Mouse (Mus musculus) CH12.LX (cell line): ENCODE measurements around the gene Samd4b. TPM values are rescaled to one million over a fixed set of nuclear protein-coding genes. Genes with fewer than 3 reads are reported as not detected.

Experiments
- DNase-seq: peaks from one replicate; pipeline ENCODE4 v3.0.0-alpha.2; 2013; ENCODE audit errors: extremely low read depth
- H3K27ac ChIP-seq: 2 replicates; pipeline ENCODE4 v1.5.1; 2012; ENCODE audit warnings: low read depth, mild to moderate bottlenecking, control low read depth, moderate library complexity; ENCODE audit not compliant: insufficient read depth
- H3K27me3 ChIP-seq: replicated peaks from 2 replicates; pipeline ENCODE3; 2012; ENCODE audit warnings: inconsistent platforms
- H3K36me3 ChIP-seq, 2 experiments: replicated peaks in 1 of 2; 2 replicates each; pipeline versions ENCODE3 to v1.6.1; 2012; ENCODE audit warnings: inconsistent platforms in 1 of 2, low read length in 1 of 2, mild to moderate bottlenecking in 1 of 2, mixed read lengths in 1 of 2, moderate library complexity in 1 of 2; ENCODE audit not compliant: control insufficient read depth in 1 of 2, insufficient read depth in 1 of 2
- H3K4me1 ChIP-seq, 2 experiments: 2 replicates each; pipeline ENCODE4 v1.6.1; 2012; ENCODE audit warnings: inconsistent platforms in 1 of 2, moderate library complexity in 1 of 2; ENCODE audit not compliant: insufficient read depth in 2 of 2, control insufficient read depth in 1 of 2
- H3K4me2 ChIP-seq: 2 replicates; pipeline ENCODE4 v1.6.1; 2012; ENCODE audit warnings: low read depth, mild to moderate bottlenecking, control low read depth; ENCODE audit not compliant: poor library complexity, insufficient read depth, severe bottlenecking
- H3K4me3 ChIP-seq, 3 experiments: fragments of 150-350 bp in 1 of 3; sonication (generic) in 1 of 3; replicated peaks in 1 of 3; 2 replicates each; pipeline versions ENCODE3 to v1.5.1; 2011 to 2012; ENCODE audit warnings: low read depth in 2 of 3, low read length in 2 of 3, mild to moderate bottlenecking in 2 of 3, moderate library complexity in 2 of 3, control low read depth in 1 of 3, improper control_type of control experiment in 1 of 3, inconsistent platforms in 1 of 3, mixed read lengths in 1 of 3; ENCODE audit not compliant: poor library complexity in 1 of 3
- H3K79me2 ChIP-seq: replicated peaks from 2 replicates; pipeline ENCODE4 v1.6.1; 2012; ENCODE audit warnings: mild to moderate bottlenecking, moderate library complexity; ENCODE audit not compliant: control insufficient read depth, poor library complexity, insufficient read depth, severe bottlenecking; ENCODE audit errors: extremely low read depth
- H3K9ac ChIP-seq: 2 replicates; pipeline ENCODE4 v1.6.1; 2012; ENCODE audit warnings: low read depth, mild to moderate bottlenecking, control low read depth, moderate library complexity; ENCODE audit not compliant: insufficient read depth
- H3K9me3 ChIP-seq: replicated peaks from 2 replicates; pipeline ENCODE3; 2012; ENCODE audit warnings: low read length, inconsistent platforms, mixed read lengths
- BHLHE40 ChIP-seq: IDR thresholded peaks from 2 replicates; pipeline ENCODE4 v1.6.1; 2011; ENCODE audit warnings: mild to moderate bottlenecking, low read depth, low read length, improper control_type of control experiment
- CHD1 ChIP-seq: IDR thresholded peaks from 2 replicates; pipeline ENCODE4 v1.6.1; 2012; ENCODE audit warnings: low read depth, low read length, improper control_type of control experiment, inconsistent platforms
- CHD2 ChIP-seq: IDR thresholded peaks from 2 replicates; pipeline ENCODE4 v1.6.1; 2011; ENCODE audit warnings: low read length, improper control_type of control experiment
- CTCF ChIP-seq, 2 experiments: IDR thresholded peaks in 1 of 2; conservative IDR thresholded peaks in 1 of 2; 2 replicates each; pipeline ENCODE4 v1.5.1; 2011 to 2012; ENCODE audit warnings: low read depth in 2 of 2, low read length in 2 of 2, improper control_type of control experiment in 1 of 2, inconsistent platforms in 1 of 2, mild to moderate bottlenecking in 1 of 2, moderate library complexity in 1 of 2
- E2F4 ChIP-seq: IDR thresholded peaks from 2 replicates; pipeline ENCODE4 v1.6.1; 2011; ENCODE audit warnings: low read depth, low read length, improper control_type of control experiment; ENCODE audit not compliant: insufficient replicate concordance
- ELF1 ChIP-seq: IDR thresholded peaks from 2 replicates; pipeline ENCODE4 v1.6.1; 2014; ENCODE audit warnings: low read depth, mild to moderate bottlenecking, inconsistent platforms, low read length, improper control_type of control experiment
- GABPA ChIP-seq: IDR thresholded peaks from 2 replicates; pipeline ENCODE4 v1.6.1; 2012; ENCODE audit warnings: low read depth, low read length, improper control_type of control experiment, inconsistent platforms; ENCODE audit not compliant: insufficient replicate concordance
- HCFC1 ChIP-seq: IDR thresholded peaks from 2 replicates; pipeline ENCODE4 v1.6.1; 2012; ENCODE audit warnings: low read depth, mild to moderate bottlenecking, inconsistent platforms, low read length, improper control_type of control experiment
- IRF4 ChIP-seq: IDR thresholded peaks from 2 replicates; pipeline ENCODE4 v1.6.1; 2014; ENCODE audit warnings: low read depth, mild to moderate bottlenecking, inconsistent platforms, low read length, improper control_type of control experiment
- JUN ChIP-seq: IDR thresholded peaks from 2 replicates; pipeline ENCODE4 v1.6.1; 2011; ENCODE audit warnings: low read depth, mild to moderate bottlenecking, low read length, improper control_type of control experiment, moderate library complexity; ENCODE audit not compliant: insufficient read depth
- MAFK ChIP-seq: IDR thresholded peaks from 2 replicates; pipeline ENCODE4 v1.6.1; 2011; ENCODE audit warnings: low read length, improper control_type of control experiment; ENCODE audit not compliant: insufficient replicate concordance
- MAX ChIP-seq: IDR thresholded peaks from 2 replicates; pipeline ENCODE4 v1.6.1; 2011; ENCODE audit warnings: low read length, improper control_type of control experiment
- MAZ ChIP-seq: IDR thresholded peaks from 2 replicates; pipeline ENCODE4 v1.6.1; 2012; ENCODE audit warnings: low read depth, mild to moderate bottlenecking, inconsistent platforms, low read length, improper control_type of control experiment, moderate library complexity
- MXI1 ChIP-seq: IDR thresholded peaks from 2 replicates; pipeline ENCODE4 v1.6.1; 2011; ENCODE audit warnings: mild to moderate bottlenecking, low read depth, low read length, improper control_type of control experiment
- MYC ChIP-seq: IDR thresholded peaks from 2 replicates; pipeline ENCODE4 v1.6.1; 2011; ENCODE audit warnings: low read depth, mild to moderate bottlenecking, improper control_type of control experiment, low read length
- NRF1 ChIP-seq: IDR thresholded peaks from 2 replicates; pipeline ENCODE4 v1.6.1; 2014; ENCODE audit warnings: low read depth, mild to moderate bottlenecking, inconsistent platforms, low read length, improper control_type of control experiment, moderate library complexity
- PAX5 ChIP-seq: IDR thresholded peaks from 2 replicates; pipeline ENCODE4 v1.6.1; 2012; ENCODE audit warnings: low read length, inconsistent platforms, mixed read lengths
- POLR2AphosphoS2 ChIP-seq: IDR thresholded peaks from 2 replicates; pipeline ENCODE4 v1.6.1; 2011; ENCODE audit warnings: low read depth, low read length, improper control_type of control experiment
- RAD21 ChIP-seq: IDR thresholded peaks from 2 replicates; pipeline ENCODE4 v1.6.1; 2011; ENCODE audit warnings: low read depth, mild to moderate bottlenecking, low read length, improper control_type of control experiment, moderate library complexity
- SMC3 ChIP-seq: IDR thresholded peaks from 2 replicates; pipeline ENCODE4 v1.6.1; 2011; ENCODE audit warnings: low read depth, low read length, improper control_type of control experiment
- USF1 ChIP-seq: IDR thresholded peaks from 2 replicates; pipeline ENCODE4 v1.6.1; 2014; ENCODE audit warnings: low read depth, mild to moderate bottlenecking, inconsistent platforms, low read length, improper control_type of control experiment
- USF2 ChIP-seq: conservative IDR thresholded peaks from 2 replicates; pipeline ENCODE4 v1.6.1; 2011; ENCODE audit warnings: low read depth, low read length, improper control_type of control experiment
- ZC3H11A ChIP-seq: IDR thresholded peaks from 2 replicates; pipeline ENCODE4 v1.6.1; 2012; ENCODE audit warnings: low read depth, mild to moderate bottlenecking, inconsistent platforms, low read length, improper control_type of control experiment
- ZNF384 ChIP-seq: IDR thresholded peaks from 2 replicates; pipeline ENCODE4 v1.6.1; 2012; ENCODE audit warnings: low read depth, low read length, improper control_type of control experiment, inconsistent platforms
- dilution Hi-C: fragments of 300-500 bp; cut with MboI; formaldehyde crosslinking; loops from 2 replicates; pipeline ENCODE4 v1.14.3; 2020; ENCODE audit warnings: low sequenced_read_pairs; ENCODE audit not compliant: extremely low pct_unique_long_range_greater_than_20kb, extremely low pct_ligation_motif_present
- in situ Hi-C: fragments of 300-500 bp; cut with MboI; formaldehyde crosslinking; loops from 3 replicates; pipeline ENCODE4 v1.14.3; 2019; ENCODE audit warnings: low sequenced_read_pairs, low pct_ligation_motif_present, low pct_unique_long_range_greater_than_20kb, mixed read lengths
- polyA plus RNA-seq: library from polyadenylated mRNA; unstranded; fragments of >175 nt; gene quantifications from 2 replicates; pipeline ENCODE4 v1.2.1, GENCODE M21; 2012; ENCODE audit warnings: low read depth; ENCODE audit not compliant: insufficient read length
- total RNA-seq, 2 experiments: library from RNA; depleted of rRNA; stranded (reverse); fragments of 300-350 nt in 1 of 2; fragments of >200 nt in 1 of 2; gene quantifications; 2 replicates each; pipeline ENCODE4 v1.2.3; 2012 to 2014

The Samd4b gene
- total and polyA plus RNA-seq, 3 experiments = 3.7 to 24.6 (median 10.0) TPM

- Histone ChIP-seq H3K27ac (no peak overlapping the region), H3K4me2 (no peak overlapping the region), H3K9ac (no peak overlapping the region), H3K27me3 (no peaks in the 10 kb centered on the region), H3K4me1 (no peaks in the 10 kb centered on the region; a peak in 1 of 4 replicates), H3K4me3 (no peak overlapping the region), H3K79me2 (no peaks in the 10 kb centered on the region), H3K36me3 (no peaks in the 10 kb centered on the region), H3K9me3 (no peaks in the 10 kb centered on the region)
- DNase-seq = no peak
- dilution Hi-C loops = no loop called here
- no peak for TF ChIP-seq IRF4
- TF ChIP-seq SMC3 = no peak
- no peak for TF ChIP-seq POLR2AphosphoS2
- TF ChIP-seq MAX = no peak
- no peak for TF ChIP-seq MAFK
- TF ChIP-seq GABPA = no peak
- no peak for TF ChIP-seq ZC3H11A
- TF ChIP-seq ZNF384 = no peak
- TF ChIP-seq NRF1 = no peak
- no peak for TF ChIP-seq RAD21
- no peak for TF ChIP-seq CTCF (conservative IDR thresholded peaks at IDR 0.05 in 1 of 2, IDR thresholded peaks at IDR 0.05 in 1 of 2; ENCODE audit: low read depth in 2 of 2, low read length in 2 of 2)
- TF ChIP-seq MYC = no peak
- no peak for TF ChIP-seq CHD2
- no peak for TF ChIP-seq HCFC1
- in situ Hi-C loops = no loop called here
These were observed 47.4 kb upstream of the Samd4b start for GRCm38 (mm10) chr7:28645366-28645765.

GRCm38 (mm10) chr7:28641546-28641945 lies 43.6 kb upstream of the Samd4b start:
- Histone ChIP-seq H3K27me3 (no peaks in the 10 kb centered on the region), H3K36me3 (no peaks in the 10 kb centered on the region), H3K4me1 (no peaks in the 10 kb centered on the region), H3K9me3 (no peaks in the 10 kb centered on the region), H3K9ac (no peak overlapping the region), H3K4me2 (no peak overlapping the region), H3K79me2 (no peaks in the 10 kb centered on the region), H3K4me3 (no peak overlapping the region), H3K27ac (no peak overlapping the region)
- in situ Hi-C loops = no loop called here
- no peak for DNase-seq
- dilution Hi-C loops = no loop called here
- TF ChIP-seq RAD21 (no peak), MAFK (no peak), BHLHE40 (no peak), MAZ (no peak), E2F4 (no peak), ELF1 (no peak), NRF1 (no peak), MXI1 (no peak), MYC (no peak), USF2 (no peak), PAX5 (no peak), CTCF (conservative IDR thresholded peaks at IDR 0.05 in 1 of 2, IDR thresholded peaks at IDR 0.05 in 1 of 2; ENCODE audit: low read depth in 2 of 2, low read length in 2 of 2) (no peak), MAX (no peak), ZC3H11A (no peak), JUN (no peak), CHD1 (no peak), USF1 (no peak), SMC3 (no peak), IRF4 (no peak), HCFC1 (no peak)
